Mouse (Mus musculus) lung, embryonic 15.5 days (tissue): ENCODE measurements at regions not wholly inside any gene's neighbourhood (a gene's known extent, or its start where the extent isn't known, plus 50 kb on each side); places are given as distances from the start of the nearest gene placed in this dataset.

Experiments
- ATAC-seq: fragments of 200-750 bp; cut with Nextera tagmentation; 2 replicates; pipeline ENCODE4 v1.8.0; 2017; ENCODE audit warnings: moderate number of reproducible peaks, borderline replicate concordance; ENCODE audit not compliant: low FRiP score, low TSS enrichment; ENCODE audit errors: extremely low read depth
- H3K27ac ChIP-seq: fragments of 300-500 bp; sonication (generic); 2 replicates; pipeline ENCODE4 v1.5.1; 2015; ENCODE audit warnings: moderate library complexity, mild to moderate bottlenecking, inconsistent platforms
- H3K27me3 ChIP-seq: fragments of 300-500 bp; sonication (generic); 2 replicates; pipeline ENCODE4 v1.6.1; 2015; ENCODE audit warnings: inconsistent platforms
- H3K36me3 ChIP-seq: fragments of 300-500 bp; sonication (generic); 2 replicates; pipeline ENCODE4 v1.6.1; 2015; ENCODE audit warnings: inconsistent platforms
- H3K4me1 ChIP-seq: fragments of 300-500 bp; sonication (generic); 2 replicates; pipeline ENCODE4 v1.6.1; 2015; ENCODE audit warnings: inconsistent platforms
- H3K4me2 ChIP-seq: fragments of 300-500 bp; sonication (generic); 2 replicates; pipeline ENCODE4 v1.6.1; 2015; ENCODE audit warnings: inconsistent platforms, mild to moderate bottlenecking, moderate library complexity
- H3K4me3 ChIP-seq: fragments of 300-500 bp; sonication (generic); 2 replicates; pipeline ENCODE4 v1.5.1; 2015; ENCODE audit warnings: mild to moderate bottlenecking, inconsistent platforms
- H3K9ac ChIP-seq: fragments of 300-500 bp; sonication (generic); 2 replicates; pipeline ENCODE4 v1.6.1; 2015; ENCODE audit warnings: inconsistent platforms
- H3K9me3 ChIP-seq: fragments of 300-500 bp; sonication (generic); 2 replicates; pipeline ENCODE4 v1.6.1; 2016; ENCODE audit warnings: inconsistent platforms
- WGBS: fragments of 180-500 bp; shearing (Covaris S2); methylation state at CpG from one replicate; pipeline ENCODE4 v1.1.7; 2015; 5-methylcytosine and 5-hydroxymethylcytosine counted together

GRCm38 (mm10) chr10:118787280-118787690, 82.7 kb downstream of the Dyrk2 start:
- ATAC-seq: no peak
- WGBS: 85% methylated on average over 8 of the region's 8 CpGs
- Histone ChIP-seq H3K4me3 (no peak overlapping the region), H3K27me3 (no peaks in the 10 kb centered on the region), H3K27ac (no peak overlapping the region), H3K9me3 (no peaks in the 10 kb centered on the region), H3K4me1 (no peaks in the 10 kb centered on the region), H3K9ac (no peak overlapping the region), H3K36me3 (no peaks in the 10 kb centered on the region), H3K4me2 (no peak overlapping the region)

- Histone ChIP-seq H3K9ac (no peak overlapping the region), H3K4me3 (no peak overlapping the region), H3K36me3 (no peaks in the 10 kb centered on the region), H3K27ac (no peak overlapping the region), H3K4me1 (no peaks in the 10 kb centered on the region), H3K9me3 (no peaks in the 10 kb centered on the region), H3K27me3 (no peaks in the 10 kb centered on the region), H3K4me2 (no peak overlapping the region)
- WGBS: 70% methylated on average over 15 of the region's 15 CpGs
- no peak for ATAC-seq
Observed at GRCm38 (mm10) chr10:118792352-118793100, 77.5 kb downstream of the Dyrk2 start.

GRCm38 (mm10) chr10:118793794-118794193, 76.2 kb downstream of the Dyrk2 start:
- 82% methylated on average over 2 of the region's 2 CpGs for WGBS
- Histone ChIP-seq H3K9ac (no peak overlapping the region), H3K27me3 (no peaks in the 10 kb centered on the region), H3K27ac (no peak overlapping the region), H3K4me1 (no peaks in the 10 kb centered on the region), H3K4me2 (no peak overlapping the region), H3K4me3 (no peak overlapping the region), H3K9me3 (no peaks in the 10 kb centered on the region), H3K36me3 (no peaks in the 10 kb centered on the region)
- no peak for ATAC-seq

DNA sequence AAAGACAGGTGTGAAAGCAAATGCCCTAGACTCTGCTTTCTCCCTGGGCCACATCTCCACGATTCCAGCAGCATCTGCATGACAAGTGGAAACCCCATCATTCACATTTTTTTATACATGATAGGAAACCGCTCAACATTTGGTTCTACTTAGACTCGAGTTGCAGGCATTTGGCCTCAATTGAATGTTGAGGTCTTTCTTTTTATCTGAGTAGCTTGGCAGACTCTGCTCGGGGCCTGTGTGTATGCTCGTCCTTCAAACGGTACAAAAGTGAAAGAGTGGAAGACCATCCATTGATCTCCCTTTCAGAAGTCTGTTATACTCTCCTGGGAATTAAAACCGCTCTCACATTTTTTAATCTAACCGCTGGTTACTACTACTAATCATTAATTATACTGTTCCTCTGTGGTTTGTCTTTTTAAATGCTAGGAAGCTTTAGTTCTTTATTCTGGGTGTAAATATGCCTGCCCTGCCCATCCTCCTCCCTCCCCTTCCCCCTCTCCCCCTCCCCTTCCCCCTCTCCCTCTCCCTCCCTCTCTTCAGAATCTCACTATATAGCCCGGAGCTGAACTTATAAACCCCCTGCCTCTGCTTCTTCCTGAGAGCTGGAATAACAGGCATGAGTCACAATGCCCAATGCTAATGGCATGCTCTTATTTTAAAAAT, 75.5 kb downstream of the Dyrk2 start:
- no peak overlapping the region for H3K4me3 ChIP-seq
- no peak overlapping the region for H3K9ac ChIP-seq
- no peaks in the 10 kb centered on the region for H3K36me3 ChIP-seq
- no peak for ATAC-seq
- H3K4me1 ChIP-seq: no peaks in the 10 kb centered on the region
- H3K27me3 ChIP-seq: no peaks in the 10 kb centered on the region
- 45% methylated on average over 9 of the region's 9 CpGs for WGBS
- no peak overlapping the region for H3K4me2 ChIP-seq
- H3K27ac ChIP-seq: no peak overlapping the region
- H3K9me3 ChIP-seq: no peaks in the 10 kb centered on the region

DNA sequence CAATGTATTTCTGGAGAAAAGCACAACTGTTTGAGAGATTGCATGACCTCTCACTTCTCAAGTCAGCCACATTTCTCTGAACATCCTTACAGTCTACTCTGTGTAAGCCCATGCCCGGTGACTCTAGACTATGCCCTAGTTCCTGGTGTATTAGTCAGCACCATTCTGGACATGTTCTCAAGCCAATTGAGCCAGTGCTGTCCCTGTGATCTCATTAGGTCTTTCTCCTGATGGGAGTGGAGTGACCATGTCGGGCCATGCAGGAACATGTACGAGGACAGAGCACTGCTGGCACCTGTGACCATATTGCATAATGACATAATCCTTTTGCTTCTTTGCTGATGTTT, 75.0 kb downstream of the Dyrk2 start:
- no peaks in the 10 kb centered on the region for H3K4me1 ChIP-seq
- no peaks in the 10 kb centered on the region for H3K9me3 ChIP-seq
- no peak overlapping the region for H3K9ac ChIP-seq
- no peak overlapping the region for H3K4me3 ChIP-seq
- H3K4me2 ChIP-seq: no peak overlapping the region
- H3K27ac ChIP-seq: no peak overlapping the region
- H3K27me3 ChIP-seq: no peaks in the 10 kb centered on the region
- H3K36me3 ChIP-seq: no peaks in the 10 kb centered on the region
- no peak for ATAC-seq
- 78% methylated on average over 3 of the region's 3 CpGs for WGBS

- Histone ChIP-seq H3K4me1 (no peaks in the 10 kb centered on the region), H3K9ac (no peak overlapping the region), H3K4me2 (no peak overlapping the region), H3K27me3 (no peaks in the 10 kb centered on the region), H3K36me3 (no peaks in the 10 kb centered on the region), H3K4me3 (no peak overlapping the region), H3K27ac (no peak overlapping the region), H3K9me3 (no peaks in the 10 kb centered on the region)
- no peak for ATAC-seq
- 61% methylated on average over 7 of the region's 7 CpGs for WGBS
Observed at GRCm38 (mm10) chr10:118796512-118796911, 73.5 kb downstream of the Dyrk2 start.

DNA sequence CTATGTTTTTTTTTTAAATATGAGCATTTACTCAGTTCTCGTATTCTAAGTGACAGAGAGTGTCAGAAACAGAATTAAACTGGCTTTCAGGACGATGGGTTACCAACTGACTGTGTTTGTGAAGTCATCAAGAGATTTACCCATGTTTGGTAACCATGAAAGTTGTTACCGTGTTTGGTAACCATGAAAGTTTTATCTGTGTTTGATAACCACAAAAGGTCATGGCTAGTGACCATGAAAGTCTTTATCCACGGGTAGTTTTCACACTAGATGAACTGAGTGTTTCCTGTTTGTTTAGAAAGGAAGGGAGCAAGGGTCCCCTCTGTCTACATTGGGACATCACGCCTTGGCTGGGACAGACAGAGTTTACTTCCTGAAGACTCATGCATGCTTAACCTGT, 72.8 kb downstream of the Dyrk2 start:
- no peak overlapping the region for H3K4me3 ChIP-seq
- no peak overlapping the region for H3K9ac ChIP-seq
- 64% methylated on average over 5 of the region's 5 CpGs for WGBS
- H3K36me3 ChIP-seq: no peaks in the 10 kb centered on the region
- no peaks in the 10 kb centered on the region for H3K27me3 ChIP-seq
- H3K4me2 ChIP-seq: no peak overlapping the region
- H3K9me3 ChIP-seq: no peaks in the 10 kb centered on the region
- no peaks in the 10 kb centered on the region for H3K4me1 ChIP-seq
- ATAC-seq: no peak
- H3K27ac ChIP-seq: no peak overlapping the region

DNA sequence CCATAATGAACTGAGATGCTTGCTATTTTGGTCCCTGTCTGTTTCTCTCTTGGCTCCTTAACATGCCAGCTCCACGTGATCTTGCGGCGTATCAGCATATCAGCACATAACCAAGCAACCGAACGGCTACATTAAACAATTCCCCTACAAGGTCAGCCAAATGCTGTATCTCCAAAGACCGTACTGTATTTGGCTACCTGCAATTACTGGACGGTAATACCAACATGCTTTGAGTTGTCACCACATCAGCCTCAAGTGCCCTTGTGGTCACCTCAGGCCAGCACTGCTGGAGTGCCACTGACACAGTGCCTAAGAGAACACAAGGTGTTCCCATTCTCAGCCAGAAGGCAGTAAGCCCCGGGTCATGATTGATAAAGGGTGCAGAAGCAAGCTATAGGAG, 70.2 kb downstream of the Dyrk2 start:
- no peaks in the 10 kb centered on the region for H3K9me3 ChIP-seq
- ATAC-seq: no peak
- H3K4me3 ChIP-seq: no peak overlapping the region
- WGBS: 72% methylated on average over 8 of the region's 8 CpGs
- H3K36me3 ChIP-seq: no peaks in the 10 kb centered on the region
- H3K27me3 ChIP-seq: no peaks in the 10 kb centered on the region
- H3K4me2 ChIP-seq: no peak overlapping the region
- no peak overlapping the region for H3K27ac ChIP-seq
- no peak overlapping the region for H3K9ac ChIP-seq
- H3K4me1 ChIP-seq: peaks cover 8% of the 10 kb centered on the region; the same call in 1 of the 2 replicates

DNA sequence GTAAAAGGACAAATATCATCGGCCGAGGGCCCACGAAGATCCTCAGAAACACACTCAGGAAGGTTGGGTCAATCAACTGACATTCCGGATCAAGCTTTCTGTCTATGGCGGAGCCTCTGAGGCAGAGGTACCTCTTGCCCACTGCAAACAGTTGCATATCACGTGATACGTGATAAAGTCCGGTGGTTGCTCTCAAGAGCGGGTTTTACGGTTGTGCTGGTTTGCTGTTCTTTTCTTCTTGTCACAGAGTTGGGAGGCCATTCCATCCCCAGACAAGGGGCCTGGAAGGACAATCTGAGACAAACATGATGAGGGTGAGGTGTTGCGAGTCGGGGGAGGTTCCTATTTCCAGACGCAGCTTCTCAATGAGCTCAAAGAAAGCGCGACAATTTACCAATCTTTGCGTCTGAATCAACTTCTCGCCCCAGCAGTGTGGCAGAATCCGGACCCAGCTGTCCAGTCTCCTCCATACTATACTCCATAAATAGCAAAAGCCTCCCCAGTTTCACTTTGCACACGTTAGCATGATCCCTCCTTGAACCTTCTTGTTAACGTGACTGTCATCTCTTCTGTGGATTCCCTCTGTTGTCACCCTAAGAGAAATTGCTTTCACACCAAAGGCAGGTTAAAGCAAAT, 66.0 kb downstream of the Dyrk2 start:
- no peaks in the 10 kb centered on the region for H3K9me3 ChIP-seq
- WGBS: 73% methylated on average over 20 of the region's 20 CpGs
- peaks cover 10% of the 10 kb centered on the region; the same call in 1 of the 2 replicates for H3K4me1 ChIP-seq
- no peak for ATAC-seq
- no peak overlapping the region for H3K27ac ChIP-seq
- no peaks in the 10 kb centered on the region for H3K36me3 ChIP-seq
- no peak overlapping the region for H3K4me3 ChIP-seq
- no peak overlapping the region for H3K4me2 ChIP-seq
- no peak overlapping the region for H3K9ac ChIP-seq
- no peaks in the 10 kb centered on the region for H3K27me3 ChIP-seq

- Histone ChIP-seq H3K9me3 (no peaks in the 10 kb centered on the region), H3K4me1 (peaks cover 10% of the 10 kb centered on the region; the same call in 1 of the 2 replicates), H3K4me3 (no peak overlapping the region), H3K4me2 (no peak overlapping the region), H3K36me3 (no peaks in the 10 kb centered on the region), H3K27ac (no peak overlapping the region), H3K27me3 (no peaks in the 10 kb centered on the region), H3K9ac (no peak overlapping the region)
- ATAC-seq: peak; percentile 51; the same call in 1 of the 2 replicates
- WGBS: 21% methylated on average over 5 of the region's 5 CpGs
Observed at GRCm38 (mm10) chr10:118804574-118804973, 65.4 kb downstream of the Dyrk2 start.
